Mouse (Mus musculus) neural tube, embryonic 15.5 days (tissue): ENCODE data around the gene S100a5. TPM values are rescaled to one million over a fixed set of nuclear protein-coding genes. Genes with fewer than 3 reads are reported as not detected.

ENCODE experiments used
- ATAC-seq: fragments of 200-750 bp; cut with Nextera tagmentation; 2 replicates; pipeline ENCODE4 v1.8.0; 2017; ENCODE audit warnings: mild to moderate bottlenecking, moderate TSS enrichment, moderate library complexity; ENCODE audit not compliant: low FRiP score
- H3K27ac ChIP-seq: fragments of 300-500 bp; sonication (generic); replicated peaks from 2 replicates; pipeline ENCODE4 v1.5.1; 2015; ENCODE audit warnings: mild to moderate bottlenecking, inconsistent platforms
- H3K27me3 ChIP-seq: fragments of 300-500 bp; sonication (generic); replicated peaks from 2 replicates; pipeline ENCODE4 v1.6.1; 2015; ENCODE audit warnings: inconsistent platforms
- H3K36me3 ChIP-seq: fragments of 300-500 bp; sonication (generic); 2 replicates; pipeline ENCODE4 v1.6.1; 2015; ENCODE audit warnings: inconsistent platforms
- H3K4me1 ChIP-seq: fragments of 300-500 bp; sonication (generic); 2 replicates; pipeline ENCODE4 v1.6.1; 2015; ENCODE audit warnings: inconsistent platforms
- H3K4me2 ChIP-seq: fragments of 300-500 bp; sonication (generic); 2 replicates; pipeline ENCODE4 v1.6.1; 2015; ENCODE audit warnings: inconsistent platforms, mild to moderate bottlenecking, moderate library complexity
- H3K4me3 ChIP-seq: fragments of 300-500 bp; sonication (generic); replicated peaks from 2 replicates; pipeline ENCODE4 v1.5.1; 2015; ENCODE audit warnings: mild to moderate bottlenecking, inconsistent platforms
- H3K9ac ChIP-seq: fragments of 300-500 bp; sonication (generic); replicated peaks from 2 replicates; pipeline ENCODE4 v1.6.1; 2015; ENCODE audit warnings: mild to moderate bottlenecking, inconsistent platforms
- H3K9me3 ChIP-seq: fragments of 300-500 bp; sonication (generic); replicated peaks from 2 replicates; pipeline ENCODE4 v1.6.1; 2016; ENCODE audit warnings: inconsistent platforms
- WGBS: fragments of 180-500 bp; shearing (Covaris S2); methylation state at CpG from one replicate; pipeline ENCODE4 v1.1.7; 2015; ENCODE audit warnings: mixed read lengths; 5-methylcytosine and 5-hydroxymethylcytosine counted together
- polyA plus RNA-seq: library from polyadenylated mRNA; unstranded; fragments of >200 nt; fragmentation: Nextera tagmentation; extraction: Ambion mirVana; gene quantifications from 2 replicates; pipeline ENCODE4 v1.2.1, GENCODE M21; 2015

The S100a5 gene
- polyA plus RNA-seq, 1 experiment from 2014 or later: not detected

DNA sequence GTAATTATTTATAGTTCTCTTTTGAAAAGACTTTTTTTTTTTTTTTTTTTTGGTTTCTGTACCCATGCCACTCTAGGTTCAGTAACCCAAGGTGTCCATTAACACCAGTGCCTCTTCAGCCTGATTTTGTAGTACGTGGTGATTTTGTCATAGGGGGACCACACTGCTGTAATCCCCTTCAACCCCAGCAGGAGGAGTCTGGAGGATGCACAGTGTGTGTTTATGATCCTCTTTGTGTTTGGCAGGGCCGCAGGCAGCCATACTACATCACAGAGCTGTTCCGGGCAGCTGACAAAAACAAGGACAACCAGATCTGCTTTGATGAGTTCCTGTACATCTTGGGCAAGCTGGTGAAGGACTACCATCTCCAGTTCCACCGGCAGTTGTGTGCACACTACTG lies 49.1 kb downstream of the S100a5 start:
- Histone ChIP-seq H3K36me3 (no peaks in the 10 kb centered on the region), H3K4me2 (no peak overlapping the region), H3K4me3 (no peak overlapping the region), H3K4me1 (no peaks in the 10 kb centered on the region), H3K9ac (no peak overlapping the region), H3K9me3 (no peaks in the 10 kb centered on the region), H3K27ac (no peak overlapping the region), H3K27me3 (0 out of 2 replicates have a peak, but pooled peaks cover 5% of the 10 kb centered on the region)
- no peak for ATAC-seq
- WGBS: 80% methylated on average over 4 of the region's 4 CpGs

DNA sequence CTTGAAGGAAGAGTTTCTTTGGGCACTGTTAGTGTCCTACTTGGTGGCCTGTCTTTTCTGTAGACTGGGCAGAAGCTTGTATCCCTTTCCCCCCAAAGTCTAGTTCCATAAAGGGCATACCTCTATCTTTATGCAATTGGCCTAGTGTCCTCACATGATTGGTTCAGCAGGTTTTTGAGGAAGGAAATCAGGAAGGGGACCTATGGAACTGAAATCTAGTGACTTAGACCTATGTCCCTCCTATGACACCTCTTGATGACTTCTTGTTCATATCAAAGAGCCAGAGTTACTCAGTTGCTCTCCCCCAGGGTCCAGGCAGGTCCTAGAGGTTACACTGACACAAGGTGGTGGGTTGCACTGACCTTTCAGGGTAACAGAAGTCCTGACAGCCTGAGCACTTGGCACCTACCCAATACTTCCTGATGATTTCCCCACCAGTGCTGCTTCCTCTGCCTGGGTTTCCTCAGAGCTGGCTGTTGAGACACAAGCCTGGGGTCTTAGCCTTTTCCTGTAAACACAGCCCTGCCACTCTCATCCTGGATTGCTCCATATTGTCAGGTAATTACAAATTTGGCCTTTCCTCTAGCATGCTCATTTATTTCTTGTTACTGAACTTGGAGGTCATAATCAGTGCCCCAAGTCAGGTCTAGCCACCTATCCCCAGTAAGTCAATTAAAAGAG lies 51.2 kb downstream of the S100a5 start:
- Histone ChIP-seq H3K4me2 (no peak overlapping the region), H3K9ac (no peak overlapping the region), H3K4me1 (no peaks in the 10 kb centered on the region), H3K27ac (no peak overlapping the region), H3K9me3 (no peaks in the 10 kb centered on the region; the same call in 1 of the 2 replicates), H3K4me3 (no peak overlapping the region), H3K27me3 (no peaks in the 10 kb centered on the region), H3K36me3 (no peaks in the 10 kb centered on the region)
- ATAC-seq: no peak

Other genes with a start within 250 kb of the S100a5 start
- gene Slc27a3, start 218.6 kb upstream of the S100a5 start, polyA plus RNA-seq: 30.5 and 34.3 TPM in 2 replicates
- 29.8 and 31.5 TPM in 2 replicates for gene Ints3, start 174.9 kb upstream of the S100a5 start, polyA plus RNA-seq
- gene Npr1, start 142.7 kb upstream of the S100a5 start, polyA plus RNA-seq: 3.1 and 4.4 TPM in 2 replicates
- gene Ilf2, start 132.4 kb upstream of the S100a5 start, polyA plus RNA-seq: 218 and 229 TPM in 2 replicates
- gene Snapin, start 117.5 kb upstream of the S100a5 start, polyA plus RNA-seq: 97.8 and 98.7 TPM in 2 replicates
- 169 TPM in 2 replicates for gene Chtop, start 99.0 kb upstream of the S100a5 start, polyA plus RNA-seq
- 23.5 and 29.1 TPM in 2 replicates for gene S100a1, start 94.1 kb upstream of the S100a5 start, polyA plus RNA-seq
- 11.7 and 16.8 TPM in 2 replicates for gene S100a13, start 94.1 kb upstream of the S100a5 start, polyA plus RNA-seq
- 0.87 and 13.5 TPM in 2 replicates for gene S100a14, start 81.7 kb upstream of the S100a5 start, polyA plus RNA-seq
- 44.0 and 69.4 TPM in 2 replicates for gene S100a16, start 71.3 kb upstream of the S100a5 start, polyA plus RNA-seq
- 1.1 and 4.3 TPM in 2 replicates for gene S100a3, start 47.9 kb upstream of the S100a5 start, polyA plus RNA-seq
- gene S100a2, start 18.3 kb upstream of the S100a5 start, polyA plus RNA-seq: not detected in 2 replicates
- gene Gm42674, start 6.6 kb upstream of the S100a5 start, polyA plus RNA-seq: not detected in 2 replicates
- 1.2 and 10.7 TPM in 2 replicates for gene S100a4, start 4.8 kb upstream of the S100a5 start, polyA plus RNA-seq
- gene S100a6, start 4.4 kb downstream of the S100a5 start, polyA plus RNA-seq: 43.6 and 90.4 TPM in 2 replicates
- not detected in 2 replicates for gene S100a7a, start 45.5 kb downstream of the S100a5 start, polyA plus RNA-seq
- 9.2 and 16.0 TPM in 2 replicates for gene S100a8, start 60.5 kb downstream of the S100a5 start, polyA plus RNA-seq
- 6.2 and 12.6 TPM in 2 replicates for gene S100a9, start 87.2 kb downstream of the S100a5 start, polyA plus RNA-seq
- not detected in 2 replicates for gene Pglyrp4, start 118.4 kb downstream of the S100a5 start, polyA plus RNA-seq
- gene Gm5849, start 169.4 kb downstream of the S100a5 start, polyA plus RNA-seq: not detected in 2 replicates